8 mouse cellular contexts compared by ENCODE assay signal in the genomic region with DNA sequence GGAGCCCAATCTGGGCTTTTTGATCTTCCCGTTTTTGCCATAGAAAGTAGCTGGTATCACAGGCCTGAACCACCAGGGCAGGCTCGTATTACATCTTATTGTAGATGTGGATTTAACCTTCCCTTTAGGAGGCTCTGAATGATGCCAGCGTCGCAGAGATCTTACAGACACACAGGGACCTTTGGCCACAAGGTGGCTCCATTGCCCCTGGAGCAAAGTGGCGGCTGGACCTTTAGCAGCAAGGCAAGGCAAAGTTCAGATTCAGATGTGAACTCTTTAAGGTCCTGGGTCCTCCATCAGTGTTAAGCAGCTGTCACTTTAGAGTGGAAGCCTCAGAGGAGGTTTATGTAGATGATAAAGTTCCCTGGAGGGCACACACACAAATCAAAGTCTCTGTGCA. TPM values are rescaled to one million over a fixed set of nuclear protein-coding genes. Genes with fewer than 3 reads are reported as not detected.
A peak's percentile ranks its signal among the peaks of the same experiment; 100 is the strongest.
DNase-seq lines count a peak whose midpoint lies in the region; ATAC-seq and TF ChIP-seq lines count a peak whose summit lies in the region.

No protein-coding gene starts in this region.

- no peak overlapping the region for H3K4me3 ChIP-seq in lung, embryonic 16.5 days (ENCODE audit: low read length)

- no peak for TF ChIP-seq POLR2A in brain, embryonic 14.5 days (IDR thresholded peaks at IDR 0.05; ENCODE audit: borderline replicate concordance, extremely low read depth, insufficient read depth, insufficient read length, poor library complexity, severe bottlenecking)

- no peak overlapping the region for H3K4me2 ChIP-seq in lung, embryonic 16.5 days (ENCODE audit: low read depth, low read length)

- no peaks in the 10 kb centered on the region for H3K9me3 ChIP-seq in lung, embryonic 16.5 days (ENCODE audit: control insufficient read depth, low read length)

- no peaks in the 10 kb centered on the region for H3K4me1 ChIP-seq in lung, embryonic 16.5 days (replicated peaks; ENCODE audit: control insufficient read depth, insufficient read depth, low read length)

- TF ChIP-seq CTCF in brain, embryonic 14.5 days (IDR thresholded peaks at IDR 0.05; ENCODE audit: borderline replicate concordance, extremely low read depth, insufficient read depth, insufficient read length): peak; percentile 70

- DNase-seq in 3T3-L1 (ENCODE audit: low read depth, low spot score): peak; percentile 66
- peak; percentile 61 for DNase-seq in brain, embryonic 14.5 days (ENCODE audit: low read depth)
- peak; percentile 24 to 48 for DNase-seq in frontal cortex, postnatal 25 days (ENCODE audit: low spot score in 2 of 2)
- peak; percentile 79 to 83 for DNase-seq in kidney, postnatal 25 days
- peak; percentile 12 to 20 for DNase-seq in right cerebral cortex, postnatal 36 days (ENCODE audit: low spot score in 2 of 2)

- no peak overlapping the region for H3K9ac ChIP-seq in lung, embryonic 16.5 days (ENCODE audit: low read length)

- H3K36me3 ChIP-seq in lung, embryonic 16.5 days (ENCODE audit: control insufficient read depth, insufficient read depth, low read length): peaks cover 2% of the 10 kb centered on the region; the same call in 1 of the 2 replicates

- no peak overlapping the region for H3K27ac ChIP-seq in lung, embryonic 16.5 days (ENCODE audit: low read length)

- 25% methylated on average over 5 of the region's 5 CpGs for WGBS in lung, embryonic 16.5 days

- H3K27me3 ChIP-seq in lung, embryonic 16.5 days (ENCODE audit: control insufficient read depth, insufficient read depth, low read depth, low read length): no peaks in the 10 kb centered on the region

- ATAC-seq in CD4-positive, CD25-positive, alpha-beta regulatory T cell, adult 4 months: peak; percentile 83
- 0 out of 2 replicates have a peak, but pooled peaks have one; percentile 34 for ATAC-seq in lung, embryonic 16.5 days (ENCODE audit: low read depth)
- no peak for ATAC-seq in monocyte, adult 5-6 weeks (replicated peaks; ENCODE audit: insufficient number of reproducible peaks, low FRiP score, low TSS enrichment, poor library complexity, severe bottlenecking)

RNA-seq across cellular contexts. Expression of gene Nup54, which starts 26.3 kb away (rescaled TPM):
- 10 to 100 TPM; 41.3 to 42.7 TPM for polyA plus RNA-seq in CD4-positive, CD25-positive, alpha-beta regulatory T cell, adult 4 months (2017; shearing (Covaris generic))
- polyA plus RNA-seq in brain, embryonic 14.5 days (2012; rRNA removed): 53.3 and 53.6 TPM in 2 replicates
- 52.5 and 57.3 TPM in 2 replicates for polyA plus RNA-seq in lung, embryonic 16.5 days (2015; fragmentation: Nextera tagmentation; extraction: Ambion mirVana)
- 44.1 to 71.5 TPM (median 50.8 TPM) in 3 replicates for total RNA-seq in monocyte, adult 5-6 weeks (2017)

RNA-seq across cellular contexts. Expression of gene Scarb2, which starts 45.3 kb away (rescaled TPM):
- 10 to 100 TPM in 1 of 2 experiments, 1 to 10 TPM in 1; 9.1 to 13.0 TPM for polyA plus RNA-seq in CD4-positive, CD25-positive, alpha-beta regulatory T cell, adult 4 months (2017; shearing (Covaris generic))
- polyA plus RNA-seq in brain, embryonic 14.5 days (2012; rRNA removed): 57.4 and 71.5 TPM in 2 replicates
- polyA plus RNA-seq in lung, embryonic 16.5 days (2015; fragmentation: Nextera tagmentation; extraction: Ambion mirVana): 18.6 and 20.1 TPM in 2 replicates
- total RNA-seq in monocyte, adult 5-6 weeks (2017): 75.7 to 83.7 TPM (median 80.4 TPM) in 3 replicates

Comparison
In these comparisons a context has a peak if more than half of its experiments do, and no peak if none do; other contexts are left out.
1. DNase-seq: peak in every context shown above with its lines; median percentile 81 in kidney, postnatal 25 days; 66 in 3T3-L1; 61 in brain, embryonic 14.5 days; 36 in frontal cortex, postnatal 25 days; 16 in right cerebral cortex, postnatal 36 days.